Mouse (Mus musculus): ENCODE results near the gene Hmgcs2. TPM values are rescaled to one million over a fixed set of nuclear protein-coding genes. Genes with fewer than 3 reads are reported as not detected.
"Not testable (repeated sequence)": the region's sequence is repeated elsewhere in the genome, so short reads cannot be mapped to it uniquely, and the experiment has no call there.

Hmgcs2 gene
- polyA plus RNA-seq, 1 experiment: 4.4 TPM

- H3K27ac ChIP-seq (ENCODE audit: control insufficient read depth, insufficient read depth, low read depth, low read length, poor library complexity): peak overlapping the region; percentile 35; the same call in 1 of the 2 replicates
- 11% methylated on average over 7 of the region's 7 CpGs for WGBS
- no peak overlapping the region for H3K4me3 ChIP-seq (replicated peaks; ENCODE audit: control insufficient read depth, low read depth, low read length)
- peaks cover 6% of the 10 kb centered on the region; the same call in 1 of the 2 replicates for H3K4me1 ChIP-seq (ENCODE audit: control insufficient read depth, insufficient read depth, low read length)
- TF ChIP-seq CTCF (IDR thresholded peaks at IDR 0.05; ENCODE audit: control insufficient read depth, insufficient read depth, low read length) (no peak), POLR2A (IDR thresholded peaks at IDR 0.05; ENCODE audit: borderline replicate concordance, control insufficient read depth, low read depth, low read length) (no peak)
These were observed 55.7 kb downstream of the Hmgcs2 start for GRCm38 (mm10) chr3:98335886-98336285.

GRCm38 (mm10) chr3:98336661-98337654, 56.7 kb downstream of the Hmgcs2 start:
- 53% methylated on average over 22 of the region's 22 CpGs for WGBS
- TF ChIP-seq POLR2A (IDR thresholded peaks at IDR 0.05; ENCODE audit: borderline replicate concordance, control insufficient read depth, low read depth, low read length): no peak
- TF ChIP-seq CTCF (IDR thresholded peaks at IDR 0.05; ENCODE audit: control insufficient read depth, insufficient read depth, low read length): no peak
- H3K4me1 ChIP-seq (ENCODE audit: control insufficient read depth, insufficient read depth, low read length): peaks cover 6% of the 10 kb centered on the region; the same call in 1 of the 2 replicates
- H3K27ac ChIP-seq (ENCODE audit: control insufficient read depth, insufficient read depth, low read depth, low read length, poor library complexity): no peak overlapping the region; the same call in 1 of the 2 replicates
- no peak overlapping the region for H3K4me3 ChIP-seq (replicated peaks; ENCODE audit: control insufficient read depth, low read depth, low read length)

- WGBS: 2% methylated on average over 15 of the region's 15 CpGs
- Histone ChIP-seq H3K27ac (ENCODE audit: control insufficient read depth, insufficient read depth, low read depth, low read length, poor library complexity) (no peak overlapping the region), H3K4me1 (ENCODE audit: control insufficient read depth, insufficient read depth, low read length) (peaks cover 6% of the 10 kb centered on the region; the same call in 1 of the 2 replicates), H3K4me3 (replicated peaks; ENCODE audit: control insufficient read depth, low read depth, low read length) (peak overlapping the region; percentile 43)
- TF ChIP-seq CTCF (IDR thresholded peaks at IDR 0.05; ENCODE audit: control insufficient read depth, insufficient read depth, low read length): no peak
- no peak for TF ChIP-seq POLR2A (IDR thresholded peaks at IDR 0.05; ENCODE audit: borderline replicate concordance, control insufficient read depth, low read depth, low read length)
These were observed 58.4 kb downstream of the Hmgcs2 start for GRCm38 (mm10) chr3:98338584-98339041.

GRCm38 (mm10) chr3:98339097-98339705, 59.0 kb downstream of the Hmgcs2 start:
- WGBS: under 1% methylated on average over 46 of the region's 46 CpGs
- H3K4me3 ChIP-seq (replicated peaks; ENCODE audit: control insufficient read depth, low read depth, low read length): peak overlapping the region; percentile 61
- no peak overlapping the region for H3K27ac ChIP-seq (ENCODE audit: control insufficient read depth, insufficient read depth, low read depth, low read length, poor library complexity)
- TF ChIP-seq CTCF (IDR thresholded peaks at IDR 0.05; ENCODE audit: control insufficient read depth, insufficient read depth, low read length): no peak
- TF ChIP-seq POLR2A (IDR thresholded peaks at IDR 0.05; ENCODE audit: borderline replicate concordance, control insufficient read depth, low read depth, low read length): no peak
- peaks cover 6% of the 10 kb centered on the region; the same call in 1 of the 2 replicates for H3K4me1 ChIP-seq (ENCODE audit: control insufficient read depth, insufficient read depth, low read length)

DNA sequence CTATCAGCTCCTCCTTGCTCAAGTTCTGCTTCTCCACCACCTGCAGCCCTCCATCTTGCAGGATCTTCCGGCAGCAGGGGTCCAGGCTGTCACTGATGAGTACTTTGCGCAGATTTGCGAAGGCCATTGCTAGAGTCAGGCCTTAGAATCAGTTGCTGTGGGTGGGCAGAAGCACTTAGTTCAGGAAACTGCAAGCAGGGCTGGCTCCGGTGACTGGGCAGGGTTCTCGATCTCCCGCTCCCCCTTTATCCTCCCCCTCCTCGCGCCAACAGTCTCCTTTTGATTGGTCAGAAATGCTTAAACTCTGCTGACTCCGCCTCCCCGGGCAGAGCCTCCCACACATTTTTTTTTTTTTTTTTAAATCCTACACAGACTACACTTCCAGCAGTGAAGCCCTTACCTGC, 59.5 kb downstream of the Hmgcs2 start, which contains the start of gene Phgdh:
TSS of gene Phgdh (minus strand) at position 285 of the 404 bp plus-strand sequence.
- H3K4me3 ChIP-seq (replicated peaks; ENCODE audit: control insufficient read depth, low read depth, low read length): peak within 1 kb of the TSS; percentile 61
- H3K4me1 ChIP-seq (ENCODE audit: control insufficient read depth, insufficient read depth, low read length); H3K27ac ChIP-seq (ENCODE audit: control insufficient read depth, insufficient read depth, low read depth, low read length, poor library complexity): not testable (repeated sequence)
- WGBS: under 1% methylated on average over 10 of the region's 10 CpGs

DNA sequence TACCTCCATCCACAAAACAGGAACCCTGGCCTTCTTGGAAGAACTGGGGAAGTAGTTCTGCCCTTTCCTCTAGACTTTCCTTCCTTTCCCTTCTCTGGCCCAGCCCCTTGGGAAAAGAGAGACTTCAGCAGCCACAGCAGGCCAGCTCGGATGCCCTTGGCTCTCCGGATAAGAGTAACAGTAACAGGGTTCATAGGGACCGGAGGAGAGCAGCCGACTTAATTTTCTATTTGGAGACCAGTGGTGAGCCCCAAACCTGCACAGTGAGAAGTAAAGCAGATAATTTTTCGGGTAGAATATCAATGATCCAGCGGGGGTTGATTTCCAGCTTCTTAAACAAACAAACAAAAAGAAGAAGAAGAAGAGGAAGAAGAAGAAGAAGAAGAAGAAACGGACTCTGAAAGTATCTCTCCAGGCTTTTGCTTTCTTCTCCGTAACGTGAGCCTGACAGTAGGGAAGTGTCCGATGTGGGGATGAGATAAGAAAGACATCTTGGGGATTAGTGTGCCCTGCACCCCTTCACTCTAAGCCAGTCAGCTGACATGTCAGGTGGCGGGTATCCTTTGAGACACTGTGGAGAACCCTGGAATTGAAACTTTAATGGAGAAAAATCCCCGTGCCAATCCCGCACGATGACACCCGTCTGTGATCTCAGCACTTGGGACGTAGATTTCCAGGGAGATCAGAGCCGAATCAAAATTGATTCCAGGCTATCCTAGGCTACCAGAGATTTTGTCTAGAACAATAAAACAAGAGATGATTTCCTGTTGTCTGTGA, 60.8 kb downstream of the Hmgcs2 start:
- whole genome bisulfite sequencing: 75% methylated on average over 17 of the region's 17 CpGs
- H3K27ac ChIP-seq (ENCODE audit: control insufficient read depth, insufficient read depth, low read depth, low read length, poor library complexity): no peak overlapping the region
- TF ChIP-seq CTCF (IDR thresholded peaks at IDR 0.05; ENCODE audit: control insufficient read depth, insufficient read depth, low read length): no peak
- no peak for TF ChIP-seq POLR2A (IDR thresholded peaks at IDR 0.05; ENCODE audit: borderline replicate concordance, control insufficient read depth, low read depth, low read length)
- H3K4me3 ChIP-seq (replicated peaks; ENCODE audit: control insufficient read depth, low read depth, low read length): no peak overlapping the region
- H3K4me1 ChIP-seq (ENCODE audit: control insufficient read depth, insufficient read depth, low read length): peaks cover 1% of the 10 kb centered on the region; the same call in 1 of the 2 replicates

DNA sequence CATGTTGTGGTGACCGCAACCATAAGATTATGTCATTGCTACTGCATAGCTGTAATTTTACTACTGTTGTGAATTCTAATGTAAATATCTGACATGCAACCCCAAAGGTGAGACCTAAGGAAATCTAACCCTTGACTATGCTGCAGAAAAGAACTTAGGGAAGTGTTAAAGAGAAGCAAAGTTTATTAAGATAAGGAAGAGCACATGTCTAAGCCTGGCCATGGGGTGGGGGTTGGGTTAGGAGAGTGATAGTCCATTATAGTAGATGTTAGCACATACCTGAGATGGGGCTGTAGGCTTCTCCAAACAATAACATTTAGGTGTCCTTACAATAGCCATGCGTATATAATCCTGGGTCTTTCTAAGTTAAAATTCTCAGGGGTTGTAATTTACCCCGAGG, 63.0 kb downstream of the Hmgcs2 start:
- 62% methylated on average over 3 of the region's 3 CpGs for WGBS
- Histone ChIP-seq H3K4me1 (ENCODE audit: control insufficient read depth, insufficient read depth, low read length) (no peaks in the 10 kb centered on the region; the same call in 1 of the 2 replicates), H3K27ac (ENCODE audit: control insufficient read depth, insufficient read depth, low read depth, low read length, poor library complexity) (no peak overlapping the region), H3K4me3 (replicated peaks; ENCODE audit: control insufficient read depth, low read depth, low read length) (no peak overlapping the region)
- TF ChIP-seq CTCF (IDR thresholded peaks at IDR 0.05; ENCODE audit: control insufficient read depth, insufficient read depth, low read length): no peak
- no peak for TF ChIP-seq POLR2A (IDR thresholded peaks at IDR 0.05; ENCODE audit: borderline replicate concordance, control insufficient read depth, low read depth, low read length)

Measured in bone marrow, adult 2 months (tissue).